Mouse (Mus musculus) thymus, postnatal 14 days (tissue): Measurements from ENCODE around the gene Tas2r135.

ENCODE experiments used
- DNase-seq: peaks from one replicate; pipeline ENCODE4 v3.0.0; 2021

Tas2r135 gene

DNA sequence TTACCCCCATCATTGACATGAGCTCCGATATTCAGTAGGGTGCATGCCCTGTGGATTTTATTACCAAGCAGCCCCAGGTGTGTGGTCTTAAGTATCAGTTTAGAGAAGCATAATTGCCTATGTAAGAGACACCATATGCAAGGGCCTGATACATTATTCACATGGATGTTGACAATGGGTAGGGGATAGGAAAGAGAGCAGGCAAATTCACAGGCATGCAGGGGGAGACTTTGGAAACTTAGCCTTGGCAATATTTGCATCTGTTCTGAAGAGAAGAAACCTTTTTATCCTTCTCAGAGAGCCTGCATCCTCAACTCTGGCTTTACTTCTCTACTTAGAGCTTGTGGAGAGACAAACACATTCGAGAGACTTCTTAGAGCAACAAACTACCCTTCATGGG lies at the start of gene Tas2r135:
Gene Tas2r135 (plus strand): TSS at position 301 of the 400 bp plus-strand sequence.
- DNase-seq: no peak

DNA sequence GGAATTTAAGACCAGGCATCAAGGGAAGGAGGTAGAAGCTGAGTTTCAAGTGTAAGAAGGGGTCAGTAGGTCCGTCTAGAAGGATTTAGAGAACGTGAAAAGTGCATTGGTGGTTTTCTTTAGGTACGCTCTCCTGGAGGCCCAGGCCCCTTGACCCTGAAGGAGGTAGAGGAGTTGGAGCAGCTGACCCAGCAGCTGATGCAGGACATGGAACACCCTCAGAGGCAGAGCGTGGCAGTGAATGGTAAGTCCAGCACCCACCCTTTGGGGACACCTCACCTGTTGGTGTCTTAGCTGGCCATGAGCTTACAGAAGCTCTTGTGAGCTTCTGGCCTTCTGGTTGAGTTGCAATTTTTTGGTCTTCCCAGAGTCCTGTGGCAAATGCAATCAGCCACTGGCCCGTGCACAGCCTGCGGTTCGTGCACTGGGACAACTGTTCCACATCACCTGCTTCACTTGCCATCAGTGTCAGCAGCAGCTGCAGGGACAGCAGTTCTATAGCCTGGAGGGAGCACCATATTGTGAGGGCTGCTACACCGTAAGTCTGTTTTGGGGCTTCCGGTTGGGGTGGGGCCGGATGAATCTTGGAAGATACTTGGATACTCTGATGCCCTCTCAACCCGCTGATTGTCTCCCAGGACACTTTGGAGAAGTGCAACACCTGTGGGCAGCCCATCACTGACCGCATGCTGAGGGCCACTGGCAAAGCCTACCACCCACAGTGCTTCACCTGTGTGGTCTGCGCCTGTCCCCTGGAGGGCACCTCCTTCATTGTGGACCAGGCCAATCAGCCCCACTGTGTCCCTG lies 49.2 kb upstream of the Tas2r135 start:
- DNase-seq: no peak

GRCm38 (mm10) chr6:42356913-42357312 lies 48.3 kb upstream of the Tas2r135 start:
- no peak for DNase-seq

DNA sequence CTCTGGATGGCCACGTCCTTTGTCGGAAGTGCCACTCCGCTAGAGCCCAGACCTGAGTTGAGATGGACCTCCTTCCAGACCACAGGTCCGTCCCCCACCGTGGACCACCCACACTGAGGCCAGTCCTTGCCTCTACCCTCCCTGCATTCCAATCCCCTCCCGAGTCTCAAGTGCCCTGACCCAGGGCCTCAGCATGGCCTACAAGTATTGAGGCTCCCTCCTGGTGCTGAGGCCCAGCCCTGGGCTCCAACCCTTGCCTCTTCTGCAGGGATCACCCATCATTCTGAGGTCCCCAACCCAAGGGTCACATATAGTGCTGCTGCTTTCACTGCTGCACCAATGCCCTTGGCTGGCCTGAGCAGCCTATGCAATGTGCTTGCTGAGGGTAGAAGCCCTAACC lies 47.3 kb upstream of the Tas2r135 start:
- no peak for DNase-seq

GRCm38 (mm10) chr6:42358901-42359300 lies 46.3 kb upstream of the Tas2r135 start:
- no peak for DNase-seq

DNA sequence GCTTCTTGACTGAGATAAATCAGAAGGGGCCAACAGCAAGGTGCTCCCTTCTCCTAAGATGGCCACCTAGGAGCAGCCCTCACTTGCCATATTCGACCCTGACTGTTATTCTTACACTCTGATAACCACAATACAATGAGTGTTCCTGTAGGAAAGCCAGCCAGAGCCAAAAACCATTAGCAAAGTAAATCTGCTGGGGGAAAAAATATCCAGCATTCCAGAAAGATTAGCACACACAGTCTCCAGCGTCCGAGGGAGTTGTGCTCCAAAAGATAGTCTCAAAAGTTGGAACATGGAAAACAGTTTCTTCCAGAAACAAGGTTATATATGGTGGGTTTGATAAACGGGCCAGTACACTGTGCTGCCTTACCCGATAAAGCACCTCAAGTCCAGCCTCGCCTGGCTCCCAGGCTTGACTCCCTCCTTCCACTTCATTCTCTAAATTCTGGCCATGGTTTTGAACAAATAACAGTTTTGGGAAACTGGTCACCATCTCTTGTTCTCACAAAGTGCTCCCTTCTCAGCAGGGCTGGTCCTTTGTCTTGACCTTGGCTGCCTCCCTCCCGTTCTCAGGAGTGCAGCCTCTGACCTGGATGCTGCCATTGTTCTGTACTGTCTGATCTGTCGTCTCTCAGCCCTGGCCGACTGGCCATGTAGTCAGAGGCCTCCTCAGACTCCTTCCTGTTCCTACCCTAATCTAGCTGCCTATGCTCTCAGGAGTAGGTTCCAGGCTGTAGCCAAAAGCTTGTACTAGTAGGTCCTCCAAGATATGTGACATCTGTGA lies 45.7 kb upstream of the Tas2r135 start:
- DNase-seq: no peak

DNA sequence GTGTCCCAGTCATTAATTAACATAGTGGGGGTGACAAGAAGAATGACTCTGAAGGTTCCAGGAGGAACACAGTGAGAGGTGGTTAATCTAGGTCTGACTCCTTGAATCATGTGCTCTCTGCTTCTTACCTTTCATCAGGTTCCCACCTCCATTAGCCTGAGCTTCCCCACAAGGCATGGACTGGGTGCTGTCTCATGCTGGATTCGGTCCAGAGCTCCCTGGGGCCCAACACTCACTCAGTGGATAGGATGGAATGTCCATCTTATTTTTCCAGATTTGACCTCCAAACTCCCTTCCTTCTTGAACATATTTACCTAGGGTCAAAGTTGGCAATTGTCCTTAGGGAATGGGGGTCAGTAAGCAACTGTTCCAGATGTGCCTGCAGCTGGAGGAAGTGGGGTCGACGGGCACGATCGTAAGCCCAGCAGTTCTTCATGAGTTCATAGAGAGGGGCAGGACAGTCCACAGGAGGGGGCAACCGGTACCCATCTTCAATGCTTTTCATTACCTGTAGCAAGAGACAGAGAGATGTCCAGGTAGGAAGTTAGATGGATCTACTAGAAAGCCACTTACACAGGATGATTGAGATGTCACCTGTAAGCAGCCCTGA lies 44.9 kb upstream of the Tas2r135 start:
- no peak for DNase-seq

DNA sequence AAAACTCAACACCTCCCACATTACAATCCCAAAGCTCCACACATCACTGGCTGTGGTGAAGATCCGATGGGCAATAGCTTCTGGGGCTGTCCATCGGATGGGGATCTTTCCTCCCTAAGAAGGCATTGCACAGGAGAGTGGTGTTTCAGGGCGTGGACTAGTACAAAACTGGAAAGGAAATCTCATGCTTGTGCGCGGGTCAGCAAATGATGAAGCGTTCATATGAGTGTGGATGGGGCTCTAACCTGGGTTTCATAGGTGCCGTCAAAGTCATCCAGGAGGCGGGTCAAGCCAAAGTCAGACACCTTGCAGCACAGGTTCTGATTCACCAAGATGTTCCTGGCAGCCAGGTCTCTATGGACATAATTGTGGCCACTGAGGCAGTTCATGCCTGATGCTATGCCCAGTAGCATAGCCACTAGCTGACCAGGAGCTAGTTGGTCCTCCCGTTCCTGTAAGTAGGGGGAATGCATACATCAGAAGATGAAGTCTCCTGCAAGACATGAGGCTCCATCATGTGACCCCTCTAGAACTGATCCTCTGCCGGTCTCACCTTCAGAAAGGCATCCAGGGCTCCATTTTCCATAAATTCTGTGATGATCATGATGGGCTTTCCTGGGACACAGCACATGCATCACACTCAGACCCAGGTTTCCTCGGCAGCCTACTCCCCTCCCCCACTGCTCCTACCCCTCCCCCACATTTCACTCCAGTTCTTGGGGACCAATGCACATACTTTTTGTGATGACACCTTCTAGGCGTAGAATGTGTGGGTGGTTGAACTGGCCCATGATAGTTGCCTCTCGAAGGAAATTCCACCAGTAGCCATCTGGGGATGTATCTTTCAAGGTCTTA lies 44.0 kb upstream of the Tas2r135 start:
- no peak for DNase-seq

DNA sequence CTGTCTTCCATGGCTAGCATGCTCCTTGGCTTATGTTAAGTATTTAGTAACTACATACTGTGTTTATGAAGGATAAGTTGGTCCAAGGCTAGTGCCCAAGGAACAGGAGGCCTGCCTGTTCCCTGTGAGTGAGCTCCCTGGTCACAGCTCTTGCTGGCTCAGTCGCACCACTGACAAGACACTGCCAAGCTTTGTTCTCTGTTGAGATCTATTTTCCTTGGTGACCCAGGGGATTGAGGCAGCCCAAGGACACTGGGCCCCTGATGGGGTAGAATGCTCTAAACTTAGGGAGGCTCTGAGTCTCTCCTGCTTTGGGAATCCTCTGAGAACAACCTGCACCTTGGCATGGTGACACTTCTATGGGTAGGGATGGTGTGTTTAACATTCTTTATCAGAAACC lies 43.2 kb upstream of the Tas2r135 start:
- no peak for DNase-seq

DNA sequence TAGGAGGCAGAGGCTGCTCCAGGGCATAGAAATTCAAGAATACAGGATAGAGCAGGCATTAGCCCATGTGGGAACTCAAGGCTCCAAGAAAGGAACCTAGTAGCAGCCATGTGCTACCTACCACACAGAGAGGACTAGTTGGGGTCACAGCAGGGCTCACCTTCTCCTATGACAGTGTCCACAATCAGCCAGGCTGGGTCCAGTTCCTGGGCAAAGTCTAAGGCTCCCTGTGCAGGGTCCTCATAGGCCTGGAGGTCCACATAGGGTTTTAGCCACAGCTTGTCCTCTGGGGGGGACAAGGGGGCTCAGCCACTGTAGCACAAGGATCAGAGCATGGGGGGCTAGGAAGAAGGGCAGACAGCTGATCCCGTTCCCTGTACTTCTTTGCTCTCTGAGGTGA lies 42.7 kb upstream of the Tas2r135 start:
- DNase-seq: no peak

GRCm38 (mm10) chr6:42362974-42363373 lies 42.3 kb upstream of the Tas2r135 start:
- DNase-seq: no peak

GRCm38 (mm10) chr6:42364066-42364465 lies 41.2 kb upstream of the Tas2r135 start:
- DNase-seq: no peak

- DNase-seq: no peak
Observed at GRCm38 (mm10) chr6:42364607-42365006, 40.6 kb upstream of the Tas2r135 start.

- DNase-seq: no peak
Observed at GRCm38 (mm10) chr6:42365215-42365614, 40.0 kb upstream of the Tas2r135 start.

GRCm38 (mm10) chr6:42369870-42370269 lies 35.4 kb upstream of the Tas2r135 start:
- DNase-seq: no peak

DNA sequence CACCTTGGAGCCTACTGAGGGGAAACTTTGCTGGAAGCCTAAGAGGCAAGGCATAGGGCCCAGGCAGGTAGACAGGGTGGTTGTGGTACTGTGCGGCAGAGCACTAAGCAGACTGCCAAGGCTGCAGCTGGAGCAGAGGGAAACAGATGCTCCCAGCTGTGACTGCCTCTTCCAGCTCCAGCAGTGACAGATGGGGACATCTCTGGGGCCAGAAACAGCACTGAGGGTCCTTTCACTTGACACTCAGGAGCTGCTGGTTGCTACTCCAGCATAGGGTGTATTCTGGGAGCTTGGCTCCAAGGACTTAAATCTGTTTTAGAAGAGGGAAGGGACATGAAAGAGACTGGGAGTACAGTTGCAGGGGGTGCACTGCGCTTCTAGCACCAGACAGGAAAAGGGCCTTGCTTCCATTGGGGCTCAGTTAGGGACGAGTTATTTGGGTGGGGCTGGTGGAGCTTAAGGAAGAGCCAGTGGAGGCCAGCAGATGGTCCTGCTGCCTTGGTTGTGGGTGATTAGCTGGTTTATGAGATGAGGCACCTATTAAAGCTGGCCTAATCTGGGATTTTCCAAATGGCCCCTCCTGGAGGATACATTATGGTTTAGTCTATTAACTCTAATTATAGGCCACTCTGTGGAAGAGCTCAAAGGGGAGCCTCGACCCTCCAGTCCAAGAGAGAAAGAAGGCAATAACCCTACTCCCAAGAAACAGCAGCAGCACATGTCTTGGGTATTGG lies 34.4 kb upstream of the Tas2r135 start:
- DNase-seq: no peak

- no peak for DNase-seq
Observed at GRCm38 (mm10) chr6:42372001-42372400, 33.2 kb upstream of the Tas2r135 start.

GRCm38 (mm10) chr6:42372421-42372815 lies 32.8 kb upstream of the Tas2r135 start:
- no peak for DNase-seq

- DNase-seq: peak; percentile 75
Observed at GRCm38 (mm10) chr6:42372816-42373547, 32.3 kb upstream of the Tas2r135 start, which contains the start of gene Epha1. Gene Epha1 (minus strand): TSS chr6:42373268.

GRCm38 (mm10) chr6:42373669-42374430 lies 31.4 kb upstream of the Tas2r135 start:
- no peak for DNase-seq
